Mouse (Mus musculus) midbrain, embryonic 11.5 days (tissue): ENCODE measurements around the gene Fkbp4. TPM values are rescaled to one million over a fixed set of nuclear protein-coding genes. Genes with fewer than 3 reads are reported as not detected.

Experiments
- ATAC-seq: fragments of 200-750 bp; cut with Nextera tagmentation; 2 replicates; pipeline ENCODE4 v1.8.0; 2017; ENCODE audit warnings: moderate TSS enrichment, moderate library complexity; ENCODE audit not compliant: low FRiP score
- DNase-seq: peaks from one replicate; pipeline ENCODE4 v3.0.0; 2015; ENCODE audit warnings: low spot score; ENCODE audit errors: missing footprints
- H3K27ac ChIP-seq: fragments of 300-500 bp; sonication (generic); 2 replicates; pipeline ENCODE4 v1.5.1; 2014; ENCODE audit warnings: low read depth, low read length
- H3K27me3 ChIP-seq: fragments of 300-500 bp; sonication (generic); 2 replicates; pipeline ENCODE4 v1.6.1; 2014; ENCODE audit warnings: mild to moderate bottlenecking, low read length, moderate library complexity, mixed read lengths; ENCODE audit not compliant: control insufficient read depth, insufficient read depth
- H3K36me3 ChIP-seq: fragments of 300-500 bp; sonication (generic); 2 replicates; pipeline ENCODE4 v1.6.1; 2014; ENCODE audit warnings: mild to moderate bottlenecking, low read length, moderate library complexity, mixed read lengths; ENCODE audit not compliant: control insufficient read depth, insufficient read depth
- H3K4me1 ChIP-seq: fragments of 300-500 bp; sonication (generic); 2 replicates; pipeline ENCODE4 v1.6.1; 2014; ENCODE audit warnings: low read length; ENCODE audit not compliant: control insufficient read depth, insufficient read depth
- H3K4me2 ChIP-seq: fragments of 300-500 bp; sonication (generic); 2 replicates; pipeline ENCODE4 v1.6.1; 2014; ENCODE audit warnings: mild to moderate bottlenecking, moderate library complexity
- H3K4me3 ChIP-seq: fragments of 300-500 bp; sonication (generic); 2 replicates; pipeline ENCODE4 v1.5.1; 2014; ENCODE audit warnings: low read depth, low read length
- H3K9ac ChIP-seq: fragments of 300-500 bp; sonication (generic); 2 replicates; pipeline ENCODE4 v1.6.1; 2014; ENCODE audit warnings: low read length
- H3K9me3 ChIP-seq: fragments of 300-500 bp; sonication (generic); 2 replicates; pipeline ENCODE4 v1.6.1; 2016; ENCODE audit warnings: low read length; ENCODE audit not compliant: control insufficient read depth
- WGBS: fragments of 180-500 bp; shearing (Covaris S2); extraction: QIAGEN DNeasy Blood & Tissue Kit; methylation state at CpG from one replicate; pipeline ENCODE4 v1.1.7; 2014; 5-methylcytosine and 5-hydroxymethylcytosine counted together
- polyA plus RNA-seq: library from polyadenylated mRNA; unstranded; fragments of >200 nt; fragmentation: Nextera tagmentation; extraction: Ambion mirVana; gene quantifications from 2 replicates; pipeline ENCODE4 v1.2.1, GENCODE M21; 2014

The Fkbp4 gene
- polyA plus RNA-seq, 1 experiment from 2014 or later, result 584 TPM

DNA sequence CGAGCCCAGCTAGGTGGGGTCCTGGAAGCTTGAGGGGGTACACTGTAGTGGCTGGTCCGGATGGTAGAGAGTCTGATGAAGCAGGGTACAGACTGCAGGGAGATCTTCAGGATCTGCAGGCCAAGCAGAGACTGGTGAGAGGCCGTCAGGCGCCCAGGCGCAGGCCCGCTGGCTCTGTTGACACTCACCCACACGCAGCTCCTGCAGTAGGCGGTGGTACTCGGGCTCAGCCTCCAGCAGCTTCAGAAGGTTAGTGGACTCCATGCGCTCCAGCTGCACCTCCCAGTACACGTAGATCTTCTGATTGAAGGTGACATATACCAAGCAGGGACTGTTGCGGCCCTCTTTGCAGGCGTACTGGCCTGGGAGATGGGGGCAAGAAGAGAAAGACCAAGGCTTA, 28.2 kb downstream of the Fkbp4 start:
- H3K27me3 ChIP-seq, result no peaks in the 10 kb centered on the region
- 95% methylated on average over 13 of the region's 13 CpGs for WGBS
- peaks cover 25% of the 10 kb centered on the region for H3K36me3 ChIP-seq

DNA sequence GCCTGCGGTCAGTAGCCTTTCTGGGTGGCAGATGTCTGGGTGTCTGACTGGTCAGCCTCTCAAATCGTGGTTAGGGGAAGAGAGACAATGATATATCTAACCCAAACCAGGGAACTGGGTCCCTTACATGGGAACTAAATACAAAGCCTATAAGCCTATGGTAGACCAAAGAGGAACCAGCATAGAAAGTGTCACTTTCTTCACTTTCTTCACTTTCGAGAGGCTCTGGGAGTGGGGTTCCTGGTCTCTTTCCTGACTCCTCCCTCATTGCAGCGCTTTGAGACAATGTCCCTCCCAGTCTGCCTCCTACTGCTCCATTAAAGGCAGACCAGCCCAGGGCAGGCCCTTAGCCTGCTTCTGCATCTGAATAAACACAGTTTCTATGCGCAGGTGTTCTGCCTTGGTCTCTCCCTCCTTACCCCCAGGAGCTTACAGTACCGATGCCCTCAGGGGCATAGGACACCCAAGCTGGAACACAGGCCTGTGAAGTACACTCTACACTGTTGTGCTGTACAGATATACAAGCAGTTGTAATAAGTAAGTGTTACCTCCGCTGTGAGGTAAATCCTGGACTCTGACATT, 29.8 kb downstream of the Fkbp4 start:
- no peak overlapping the region for H3K4me3 ChIP-seq
- no peak overlapping the region for H3K27ac ChIP-seq
- no peak for ATAC-seq
- H3K4me1 ChIP-seq, result no peaks in the 10 kb centered on the region
- 85% methylated on average over 7 of the region's 7 CpGs for WGBS
- peaks cover 25% of the 10 kb centered on the region for H3K36me3 ChIP-seq
- no peak overlapping the region for H3K4me2 ChIP-seq
- H3K9ac ChIP-seq, result no peak overlapping the region
- no peaks in the 10 kb centered on the region for H3K9me3 ChIP-seq
- no peak for DNase-seq
- no peaks in the 10 kb centered on the region for H3K27me3 ChIP-seq

More for the DNA sequence above, 28.2 kb downstream of the Fkbp4 start:
- Histone ChIP-seq H3K4me1 (no peaks in the 10 kb centered on the region), H3K27ac (no peak overlapping the region), H3K9ac (no peak overlapping the region), H3K4me2 (no peak overlapping the region), H3K4me3 (no peak overlapping the region), H3K9me3 (no peaks in the 10 kb centered on the region)
- ATAC-seq (no peak), DNase-seq (peak; percentile 56)

DNA sequence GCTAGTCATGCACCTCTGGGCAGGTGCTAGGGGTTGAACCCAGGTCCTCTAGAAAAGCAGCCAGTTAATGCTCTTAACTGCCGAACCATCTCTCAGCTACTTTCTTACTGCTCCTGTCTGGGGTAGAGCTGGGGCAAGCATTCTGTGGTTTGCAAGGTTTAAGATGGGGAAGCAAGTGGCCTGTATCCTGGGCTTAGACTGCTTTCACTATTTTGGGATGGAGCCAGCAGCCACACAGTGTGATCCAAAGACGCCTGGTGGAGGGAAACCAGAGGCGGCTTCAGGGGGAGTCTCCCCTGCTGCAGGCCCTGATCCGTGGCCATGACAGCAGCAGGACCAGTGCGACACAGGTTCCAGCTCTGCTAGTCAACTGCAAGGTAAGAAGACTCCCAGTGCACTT, 33.8 kb downstream of the Fkbp4 start:
- Histone ChIP-seq H3K27ac (no peak overlapping the region), H3K9ac (no peak overlapping the region), H3K4me1 (no peaks in the 10 kb centered on the region), H3K9me3 (no peaks in the 10 kb centered on the region), H3K36me3 (peaks cover 14% of the 10 kb centered on the region), H3K27me3 (no peaks in the 10 kb centered on the region), H3K4me3 (no peak overlapping the region), H3K4me2 (no peak overlapping the region)
- ATAC-seq, result no peak
- no peak for DNase-seq
- WGBS, result 56% methylated on average over 5 of the region's 5 CpGs

DNA sequence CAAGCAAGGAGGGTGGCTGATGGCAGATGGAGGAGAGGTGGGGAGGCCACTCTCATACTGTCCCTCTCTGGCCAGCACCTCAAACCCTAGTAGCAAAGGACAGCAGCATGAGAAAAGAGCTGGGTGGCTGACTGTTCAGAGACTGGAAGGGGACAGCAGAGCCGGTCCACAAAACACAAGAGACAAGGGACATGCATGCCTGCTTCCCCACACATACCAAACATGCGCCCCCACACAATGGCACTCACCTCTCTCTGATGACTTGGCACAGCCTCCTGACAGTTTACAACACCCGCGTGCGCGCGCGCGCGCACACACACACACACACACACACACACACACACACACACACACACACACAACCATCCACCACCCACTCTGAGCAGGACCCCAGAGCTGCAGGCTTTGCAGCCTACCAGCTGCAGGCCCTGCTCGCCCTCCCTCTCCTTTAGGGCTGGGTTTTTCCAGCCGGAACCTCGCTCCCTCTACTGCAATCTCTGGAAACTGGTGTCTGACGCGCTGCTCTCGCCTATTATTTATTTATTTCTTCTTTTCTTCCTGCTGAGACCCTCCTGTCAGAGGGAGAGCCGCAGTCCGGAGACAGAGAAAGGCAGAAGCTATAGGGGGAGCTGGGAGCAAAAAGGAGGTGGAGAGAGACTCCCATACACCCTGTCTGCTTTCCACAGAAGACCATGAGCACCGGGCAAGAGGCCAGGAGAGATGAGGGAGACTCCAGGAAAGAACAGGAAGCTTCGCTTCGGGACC, 38.9 kb downstream of the Fkbp4 start:
- ATAC-seq (peak; percentile 78), DNase-seq (no peak)
- Histone ChIP-seq H3K4me2 (no peak overlapping the region), H3K4me3 (no peak overlapping the region), H3K27me3 (no peaks in the 10 kb centered on the region), H3K27ac (no peak overlapping the region), H3K9ac (no peak overlapping the region; the same call in 1 of the 2 replicates), H3K9me3 (no peaks in the 10 kb centered on the region), H3K36me3 (no peaks in the 10 kb centered on the region), H3K4me1 (no peaks in the 10 kb centered on the region)
- whole genome bisulfite sequencing, result 53% methylated on average over 21 of the region's 21 CpGs

DNA sequence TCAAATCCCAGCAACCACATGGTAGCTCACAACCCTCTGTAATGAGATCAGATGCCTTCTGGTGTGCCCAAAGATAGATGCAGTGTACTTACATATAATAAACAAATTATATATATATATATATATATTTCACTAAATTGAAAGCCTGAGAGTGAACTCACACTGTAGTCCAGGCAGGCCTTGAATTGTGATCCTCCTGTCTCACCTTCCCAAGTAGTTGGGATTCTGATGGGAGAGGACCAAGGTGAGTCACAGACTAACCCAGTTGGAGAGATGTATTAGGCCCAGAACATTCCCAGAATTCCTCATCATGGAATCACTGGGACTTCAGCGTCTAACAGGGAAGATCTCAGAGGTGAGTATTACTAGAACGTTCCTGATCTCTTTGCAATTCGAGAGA, 39.5 kb downstream of the Fkbp4 start, which contains the start of gene Nrip2:
Nrip2 (plus strand) TSS at position 301 of the 400 bp plus-strand sequence.
- no peak within 1 kb of the TSS for H3K4me3 ChIP-seq
- H3K9me3 ChIP-seq, result no peaks in the 10 kb centered on the region
- DNase-seq (no peak), ATAC-seq (no peak)
- no peak within 1 kb of the TSS for H3K27ac ChIP-seq
- no peaks in the 10 kb centered on the region for H3K4me1 ChIP-seq
- 81% methylated on average over 3 of the region's 3 CpGs for WGBS
- no peak within 1 kb of the TSS; the same call in 1 of the 2 replicates for H3K9ac ChIP-seq
- no peaks in the 10 kb centered on the region for H3K36me3 ChIP-seq
- no peak within 1 kb of the TSS for H3K4me2 ChIP-seq
- H3K27me3 ChIP-seq, result no peaks in the 10 kb centered on the region

DNA sequence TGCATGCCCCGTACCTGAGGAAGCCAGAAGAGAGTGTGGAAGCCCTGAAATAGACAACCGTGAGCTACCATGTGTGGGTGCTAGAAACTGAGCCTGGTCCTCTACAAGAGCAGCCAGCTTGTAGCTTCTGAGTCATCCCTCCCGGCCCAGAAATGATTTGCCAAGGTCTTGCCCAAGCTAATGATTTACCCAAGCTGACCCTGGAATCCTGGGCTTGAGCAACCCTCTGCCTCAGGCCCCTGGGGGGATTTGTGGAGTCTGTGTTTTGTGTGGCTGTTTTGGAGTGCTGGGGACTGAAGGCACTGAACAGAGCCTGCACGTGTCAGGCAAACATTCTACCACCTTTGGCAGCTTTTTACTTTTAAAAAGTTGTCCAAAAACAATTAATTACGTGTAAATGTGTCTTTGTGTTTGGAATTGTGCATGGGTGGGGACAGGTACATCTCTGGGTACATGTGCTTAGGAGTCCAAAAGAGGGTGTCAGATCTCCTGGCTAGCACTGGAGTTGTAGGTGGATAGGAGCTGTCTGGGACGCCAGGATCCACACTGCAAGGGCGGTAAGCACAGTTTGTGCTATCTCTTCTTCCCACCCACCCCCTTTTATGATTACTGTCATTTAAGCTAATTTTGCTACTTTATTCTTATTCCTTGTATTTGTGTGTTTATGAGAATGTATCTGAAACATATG, 40.8 kb downstream of the Fkbp4 start:
- DNase-seq (no peak), ATAC-seq (no peak)
- 83% methylated on average over 7 of the region's 7 CpGs for WGBS
- Histone ChIP-seq H3K4me1 (no peaks in the 10 kb centered on the region), H3K9ac (no peak overlapping the region), H3K4me3 (no peak overlapping the region), H3K27me3 (no peaks in the 10 kb centered on the region), H3K4me2 (no peak overlapping the region), H3K9me3 (no peaks in the 10 kb centered on the region), H3K27ac (no peak overlapping the region), H3K36me3 (no peaks in the 10 kb centered on the region)

DNA sequence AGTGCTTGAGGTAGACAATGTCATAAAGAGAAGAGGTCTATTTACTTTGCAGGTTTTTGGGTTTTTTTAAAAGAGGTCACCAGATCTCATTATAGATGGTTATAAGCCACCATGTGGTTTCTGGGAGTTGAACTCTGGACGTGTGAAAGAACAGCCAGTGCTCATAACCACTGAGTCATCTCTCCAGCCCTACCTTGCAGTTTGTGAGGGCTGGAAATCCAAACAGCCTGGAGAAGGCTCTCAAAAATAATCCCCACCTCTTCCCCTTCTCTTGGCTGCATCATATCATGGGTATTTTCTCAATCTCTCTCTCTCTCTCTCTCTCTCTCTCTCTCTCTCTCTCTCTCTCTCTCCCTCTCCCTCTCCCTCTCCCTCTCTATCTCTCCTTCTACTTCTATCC, 47.8 kb downstream of the Fkbp4 start:
- no peak overlapping the region for H3K4me3 ChIP-seq
- DNase-seq, result peak; percentile 21
- H3K4me2 ChIP-seq, result no peak overlapping the region
- no peaks in the 10 kb centered on the region for H3K36me3 ChIP-seq
- no peak overlapping the region for H3K9ac ChIP-seq
- H3K4me1 ChIP-seq, result no peaks in the 10 kb centered on the region
- no peaks in the 10 kb centered on the region for H3K9me3 ChIP-seq
- ATAC-seq, result no peak
- 57% methylated on average over 1 of the region's 1 CpGs for WGBS
- H3K27me3 ChIP-seq, result no peaks in the 10 kb centered on the region
- no peak overlapping the region for H3K27ac ChIP-seq

DNA sequence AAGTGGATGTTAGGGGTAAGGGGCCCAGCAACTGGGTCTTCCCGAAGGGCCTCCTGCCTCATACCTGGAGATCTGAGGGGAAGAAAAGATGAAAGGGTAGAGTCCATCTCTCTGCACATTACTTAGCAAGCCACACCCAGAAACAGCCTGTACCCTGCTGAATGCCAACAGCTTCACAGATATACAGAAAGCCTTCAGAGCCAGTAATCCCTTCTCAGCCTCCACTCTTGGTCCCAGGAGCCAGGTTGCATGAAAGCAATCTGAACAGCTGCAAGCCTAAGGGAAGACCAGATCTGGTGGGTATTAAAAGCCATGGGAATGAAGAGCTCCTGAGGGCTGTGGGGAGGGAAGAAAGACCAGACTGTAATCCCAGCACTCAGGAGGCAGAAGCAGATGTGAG, 49.3 kb downstream of the Fkbp4 start:
- WGBS, result 86% methylated on average over 1 of the region's 1 CpGs
- no peak for ATAC-seq
- Histone ChIP-seq H3K27ac (no peak overlapping the region), H3K4me1 (no peaks in the 10 kb centered on the region), H3K9me3 (no peaks in the 10 kb centered on the region), H3K27me3 (no peaks in the 10 kb centered on the region), H3K36me3 (no peaks in the 10 kb centered on the region), H3K4me3 (no peak overlapping the region), H3K4me2 (no peak overlapping the region), H3K9ac (no peak overlapping the region)
- peak; percentile 81 for DNase-seq

DNA sequence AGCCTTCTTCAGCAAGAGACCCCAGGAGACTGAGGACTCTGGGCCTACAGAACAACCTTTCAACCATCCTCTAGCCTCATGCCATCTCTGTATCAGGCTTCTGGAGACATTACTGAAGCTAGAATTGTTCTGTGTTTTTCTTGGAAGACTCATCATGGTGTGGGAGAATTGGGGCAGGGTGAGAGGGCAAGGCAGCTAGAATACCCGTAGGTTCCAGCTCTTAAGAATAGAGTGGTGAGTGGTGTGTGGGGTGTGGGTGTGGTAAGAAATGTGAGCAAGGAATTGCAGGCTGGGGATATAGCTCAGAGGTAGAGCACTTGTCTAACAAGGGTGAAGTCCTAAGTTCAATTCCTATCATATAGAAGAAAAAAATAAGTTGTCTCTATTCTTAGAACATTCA, 53.5 kb downstream of the Fkbp4 start:
- Histone ChIP-seq H3K9ac (no peak overlapping the region), H3K4me1 (no peaks in the 10 kb centered on the region), H3K36me3 (no peaks in the 10 kb centered on the region), H3K4me2 (no peak overlapping the region), H3K27ac (no peak overlapping the region), H3K9me3 (no peaks in the 10 kb centered on the region), H3K27me3 (no peaks in the 10 kb centered on the region), H3K4me3 (no peak overlapping the region)
- DNase-seq (peak; percentile 26), ATAC-seq (no peak)
- 90% methylated on average over 1 of the region's 1 CpGs for WGBS
